Mouse (Mus musculus) layer of hippocampus, postnatal 25 days (tissue): ENCODE measurements around the gene Nkx6-2. TPM values are rescaled to one million over a fixed set of nuclear protein-coding genes. Genes with fewer than 3 reads are reported as not detected.

Experiments
- DNase-seq, 2 experiments: peaks; one replicate each; pipeline ENCODE4 v3.0.0; 2022; ENCODE audit warnings: mixed read lengths in 2 of 2, low spot score in 1 of 2; ENCODE audit errors: extremely low spot score in 1 of 2
- total RNA-seq, 2 experiments: library from RNA; stranded (reverse); gene quantifications; 2 replicates each; pipeline ENCODE4 v1.2.3; 2021

Nkx6-2 gene
- total RNA-seq, 2 experiments from 2014 or later, result 11.2 to 14.6 TPM

DNA sequence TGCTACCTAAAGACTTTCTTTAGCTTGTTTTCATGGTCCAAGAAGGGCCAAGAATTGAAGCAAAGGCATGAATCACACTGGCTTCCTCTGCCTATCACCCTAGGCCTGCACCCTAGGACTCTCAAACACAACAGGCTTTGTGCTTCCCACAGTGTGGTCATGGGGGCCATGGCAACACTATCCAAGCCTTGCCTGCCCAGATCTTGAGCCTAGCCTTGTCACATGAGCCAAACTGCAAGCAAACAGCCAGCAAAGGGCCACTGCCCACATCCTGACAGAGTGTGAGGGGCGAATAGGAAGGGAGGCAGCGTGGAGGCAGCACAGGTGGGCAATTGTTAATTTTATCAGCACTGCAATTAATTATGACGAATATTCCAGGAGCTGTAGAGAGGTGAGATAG lies 9.9 kb downstream of the Nkx6-2 start:
- no peak for DNase-seq

DNA sequence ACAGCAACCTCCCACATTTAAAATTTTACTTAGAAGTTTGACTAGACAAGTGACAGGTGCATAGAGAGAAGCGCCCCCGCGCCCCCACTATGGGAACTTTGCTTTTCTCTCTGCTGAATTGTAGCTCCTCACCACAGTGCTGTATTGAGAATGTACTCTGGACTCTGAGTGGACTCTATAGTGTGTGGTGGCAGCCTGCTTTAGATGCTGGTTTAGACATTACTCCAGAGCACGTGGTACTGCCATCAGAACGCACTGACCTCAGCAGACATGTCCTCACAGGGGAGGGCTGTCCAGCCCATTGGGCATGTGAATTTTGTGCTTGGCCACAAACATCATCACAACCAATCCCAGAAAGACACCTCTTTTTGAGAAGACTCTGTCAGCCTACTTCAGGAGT lies 11.8 kb downstream of the Nkx6-2 start:
- no peak for DNase-seq

DNA sequence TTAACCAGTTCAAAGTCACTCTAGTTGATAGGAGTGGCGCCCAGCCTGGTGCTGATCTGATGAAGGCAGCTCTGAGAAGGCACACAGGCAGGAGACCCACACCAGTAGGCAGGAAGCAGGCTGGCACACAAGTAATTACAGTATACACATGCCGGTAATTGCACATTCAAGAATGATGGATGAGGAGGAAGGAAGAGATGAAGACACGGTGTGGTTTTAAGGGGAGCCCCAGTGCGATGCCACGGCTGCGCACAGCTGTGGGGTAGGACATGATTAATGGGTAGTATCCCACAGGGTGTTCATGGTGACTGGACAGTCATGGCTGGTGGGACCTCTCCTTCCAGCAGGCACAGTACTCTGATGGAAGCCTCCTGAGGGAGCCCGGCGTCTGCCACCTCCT lies 16.1 kb downstream of the Nkx6-2 start:
- no peak for DNase-seq

DNA sequence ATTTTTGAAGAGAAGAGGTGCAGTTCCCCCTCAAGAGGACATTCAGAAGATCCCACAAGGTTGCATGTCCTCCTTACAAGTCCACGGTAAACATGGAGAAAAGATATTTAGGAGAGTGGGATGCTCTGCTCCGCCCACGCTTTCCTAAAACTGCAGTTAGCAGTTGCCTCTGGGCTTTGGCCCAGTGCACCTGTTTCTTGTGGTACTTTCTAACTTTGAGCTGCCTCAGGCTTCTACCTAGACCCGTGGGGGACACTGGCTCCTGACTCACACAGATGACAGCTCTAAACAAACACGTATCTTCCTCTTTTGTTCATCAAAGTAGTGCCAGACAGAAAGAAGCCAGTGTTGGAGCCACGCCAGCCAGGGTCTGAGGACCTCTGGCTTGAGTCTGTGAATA lies 16.6 kb downstream of the Nkx6-2 start:
- no peak for DNase-seq

DNA sequence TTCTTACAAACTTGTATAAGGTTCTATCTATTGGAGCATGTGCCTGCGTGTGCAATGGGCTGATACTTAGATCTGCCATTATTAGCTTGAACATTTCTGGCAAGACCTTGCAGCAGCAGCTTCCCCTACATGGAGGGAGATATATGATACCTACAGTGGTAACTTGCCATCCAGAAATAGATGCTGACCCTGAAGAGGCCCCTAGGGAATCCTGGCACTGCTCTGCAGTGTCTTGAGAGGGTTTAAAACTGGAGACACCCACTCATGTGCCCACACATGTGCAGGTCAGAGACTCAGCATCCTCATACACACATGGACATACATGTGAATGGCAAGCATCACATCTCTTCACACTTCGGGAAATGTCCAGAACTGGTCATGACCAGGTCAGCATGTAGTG lies 18.4 kb downstream of the Nkx6-2 start:
- DNase-seq, result no peak

DNA sequence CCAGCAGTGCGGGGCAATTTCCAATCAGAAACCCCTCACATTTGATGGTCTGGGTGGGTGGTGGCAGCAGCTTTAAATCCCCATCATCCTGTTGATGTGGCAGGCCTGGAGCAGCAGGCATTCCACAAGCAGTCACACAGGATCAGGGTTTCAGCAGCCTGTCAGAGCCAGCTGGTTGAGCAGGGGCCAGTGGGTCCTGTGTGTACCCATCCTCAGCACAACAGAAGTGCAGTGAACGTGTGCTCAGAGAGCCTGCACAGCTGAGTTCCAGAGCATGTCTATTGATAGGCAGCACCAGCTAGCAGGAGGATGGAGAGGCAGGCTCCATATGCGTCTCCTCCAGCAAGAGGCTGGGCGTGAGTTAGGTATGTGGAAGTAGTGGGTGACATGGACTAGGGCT lies 19.2 kb downstream of the Nkx6-2 start:
- no peak for DNase-seq

DNA sequence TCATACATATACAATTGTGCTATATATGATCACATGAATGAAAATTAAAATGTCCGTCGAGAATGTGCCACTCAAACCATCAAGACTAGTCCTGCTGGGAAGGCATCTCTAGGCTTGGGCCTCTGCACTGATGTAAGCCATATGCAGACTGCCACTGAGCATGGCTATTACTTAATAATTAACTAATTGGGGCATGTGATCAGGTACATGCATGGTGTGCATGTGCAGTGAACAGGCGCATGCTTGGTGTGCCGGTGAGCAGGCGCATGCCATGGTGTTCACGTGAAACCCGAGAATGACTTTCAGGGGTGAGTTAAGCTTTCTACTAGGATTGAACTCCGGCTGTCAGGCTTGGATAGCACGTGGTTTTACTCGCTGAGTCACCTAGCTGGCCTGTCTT lies 22.9 kb downstream of the Nkx6-2 start:
- no peak for DNase-seq

DNA sequence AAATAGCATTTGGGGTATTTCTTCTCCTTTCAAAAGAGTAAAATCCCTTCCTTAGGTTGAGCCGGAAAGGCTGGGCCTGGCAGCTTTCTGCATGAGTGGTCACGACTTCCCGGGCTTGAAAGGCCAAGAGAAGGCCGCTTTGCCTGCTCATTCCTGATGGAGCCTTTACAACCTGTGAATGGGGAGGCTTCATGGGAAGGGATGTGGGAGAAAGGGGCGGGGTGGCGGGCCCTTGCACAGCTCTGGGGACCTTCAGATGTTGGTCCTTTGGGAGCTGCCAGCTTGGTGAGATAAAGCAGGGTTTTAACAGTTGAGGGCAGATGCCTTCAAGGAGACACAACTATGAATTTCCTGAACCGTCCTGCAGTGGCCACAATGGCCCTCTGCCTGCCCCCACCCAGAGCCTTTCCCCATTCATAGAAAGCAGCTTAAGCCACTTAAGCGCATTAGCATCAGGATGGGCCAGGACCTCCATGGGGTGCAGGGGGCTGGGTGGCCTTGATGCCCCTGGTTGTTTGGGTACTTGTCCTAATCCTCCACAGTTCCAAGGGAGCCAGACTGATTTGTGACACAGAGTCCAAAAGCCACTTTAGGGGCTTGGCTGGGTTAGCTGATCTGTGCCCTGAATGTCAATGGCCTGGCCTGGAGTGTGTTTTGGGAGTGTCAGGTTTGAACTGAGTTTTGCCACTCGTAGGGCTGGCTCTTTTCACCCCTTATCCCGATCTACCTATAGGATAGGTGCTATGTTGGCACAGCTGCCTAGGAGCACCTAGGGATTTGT lies 25.7 kb downstream of the Nkx6-2 start:
- DNase-seq, result no peak

DNA sequence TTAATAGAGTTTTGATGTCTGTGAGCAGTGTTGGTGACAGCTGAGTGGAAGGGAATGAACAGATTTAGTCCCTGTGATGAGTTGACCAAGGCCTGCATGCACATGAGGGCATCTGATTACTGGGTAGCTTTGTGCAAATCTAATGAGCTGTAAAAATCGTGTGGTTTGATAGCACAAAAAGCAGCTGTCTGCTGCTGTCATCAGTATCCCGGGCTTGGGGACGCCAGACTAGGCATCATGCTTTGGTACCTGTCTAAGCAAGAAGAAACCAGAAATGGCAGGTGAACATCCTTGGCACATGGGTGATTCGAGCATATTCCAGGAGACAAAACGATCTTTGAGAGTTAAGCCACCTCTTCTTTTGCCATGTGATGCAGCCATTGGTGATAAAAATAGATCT lies 26.3 kb downstream of the Nkx6-2 start:
- DNase-seq, result no peak

DNA sequence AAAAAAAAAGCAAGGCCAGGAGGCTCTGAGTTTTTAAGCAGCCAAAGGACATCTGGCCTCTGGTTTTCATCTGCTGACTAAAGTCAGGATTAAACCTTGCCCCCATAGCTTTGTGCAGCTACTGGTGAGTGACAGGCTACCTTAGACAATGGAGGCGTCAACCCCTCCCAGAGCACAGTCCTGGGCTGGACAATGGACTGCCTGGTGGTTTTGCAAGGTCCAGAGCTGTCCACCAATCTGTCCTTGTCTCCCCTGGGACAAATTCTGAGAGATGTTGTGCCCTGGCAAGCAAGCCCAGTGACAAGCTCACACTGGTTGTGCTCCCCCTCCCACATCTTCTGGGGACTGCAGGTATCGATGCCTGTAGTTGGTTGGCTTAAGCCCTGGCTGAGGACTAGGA lies 31.1 kb downstream of the Nkx6-2 start:
- DNase-seq, result no peak

DNA sequence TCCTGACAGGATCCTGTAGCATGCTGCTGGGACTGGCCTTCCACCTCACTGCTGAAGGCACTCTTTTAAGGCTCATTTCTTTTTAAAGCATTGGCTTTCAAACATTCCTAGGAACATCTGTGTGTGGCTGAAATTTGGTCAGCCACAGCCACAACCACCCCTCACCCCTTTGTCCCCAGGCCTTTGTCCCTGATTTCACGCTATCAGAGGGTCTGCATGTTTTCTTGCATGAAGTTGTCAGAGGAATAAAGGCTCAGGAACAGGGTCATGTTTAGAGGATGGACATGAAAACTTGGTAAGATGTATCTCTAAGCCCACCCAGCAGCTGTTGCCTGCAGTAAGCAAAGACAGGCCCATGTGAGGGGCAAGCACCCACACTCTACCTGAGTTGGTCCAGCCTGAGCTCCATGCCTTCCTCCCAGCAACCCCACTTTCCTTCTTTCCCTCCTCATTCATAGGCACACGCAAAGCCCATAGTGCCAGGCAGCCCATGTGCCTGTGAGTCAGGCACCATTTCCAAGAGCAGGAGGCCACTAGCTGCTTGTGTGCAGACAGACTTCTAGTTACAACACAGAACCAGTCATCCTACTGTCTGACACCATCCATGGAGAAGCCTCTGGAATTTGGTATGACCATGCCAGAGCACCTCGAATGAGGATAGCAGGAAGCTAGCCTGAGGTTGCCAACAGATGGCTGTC lies 32.4 kb downstream of the Nkx6-2 start:
- no peak for DNase-seq

DNA sequence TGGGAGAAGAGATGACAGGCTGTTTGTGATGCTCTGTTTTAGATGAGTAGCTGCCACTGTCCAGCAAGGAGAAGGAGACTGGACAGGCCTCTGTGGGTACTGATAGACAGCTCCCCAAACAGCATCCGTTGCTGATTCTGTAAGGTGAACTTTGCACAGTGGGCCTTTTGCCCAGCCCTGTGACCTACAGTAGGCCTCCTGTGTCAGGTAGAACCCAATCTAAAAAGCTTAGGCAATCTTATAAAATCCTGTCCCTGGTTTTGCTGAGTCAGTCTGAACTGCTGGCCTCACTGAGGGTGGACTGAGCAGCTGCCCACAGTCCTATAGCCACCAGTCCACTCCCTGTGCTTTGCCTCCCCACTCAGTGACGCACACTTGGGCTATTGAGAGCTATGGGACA lies 35.3 kb downstream of the Nkx6-2 start:
- DNase-seq, result no peak

DNA sequence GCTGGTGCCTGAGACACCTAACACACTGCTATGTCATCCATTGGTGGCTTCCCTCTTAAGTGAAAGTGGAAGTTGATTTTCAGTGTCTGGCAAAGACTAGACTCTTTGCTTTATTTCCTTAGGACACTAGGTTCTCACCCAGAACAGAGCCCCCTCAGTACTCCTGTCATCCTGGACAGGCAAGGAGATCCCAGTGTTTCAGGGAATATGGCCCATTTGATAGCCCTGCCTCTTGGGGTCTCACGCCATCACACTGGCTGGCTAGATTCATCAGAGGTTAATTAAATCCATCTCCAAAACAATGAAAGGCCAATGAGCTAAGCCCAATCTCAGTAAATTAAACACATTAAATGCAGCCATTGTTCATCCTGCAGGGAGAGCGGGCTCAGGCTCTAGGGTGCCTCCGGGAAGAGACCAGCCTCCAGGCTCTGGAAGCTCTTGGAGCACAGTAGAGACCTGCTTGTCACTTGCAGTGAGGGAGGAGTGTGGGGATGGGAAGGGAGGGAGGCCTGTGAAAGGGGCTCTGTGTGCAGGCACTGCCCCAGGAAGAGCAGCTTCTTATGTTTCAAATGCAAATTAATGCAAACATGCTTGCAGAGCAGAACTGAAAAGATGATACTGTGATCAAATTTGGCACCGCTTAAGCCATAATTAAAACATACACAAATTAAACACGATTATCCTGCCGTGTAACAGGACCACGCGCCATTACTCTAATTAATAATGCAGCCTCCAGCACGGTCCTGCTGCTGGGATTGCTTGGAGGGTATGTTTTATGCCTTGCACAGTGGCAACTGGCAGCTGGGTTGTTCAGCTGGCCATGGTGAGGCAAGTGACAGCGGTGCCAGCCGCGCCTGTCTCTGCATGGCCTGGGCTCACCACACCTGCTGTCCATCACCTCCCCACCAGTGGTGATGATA lies 37.6 kb downstream of the Nkx6-2 start:
- no peak for DNase-seq

DNA sequence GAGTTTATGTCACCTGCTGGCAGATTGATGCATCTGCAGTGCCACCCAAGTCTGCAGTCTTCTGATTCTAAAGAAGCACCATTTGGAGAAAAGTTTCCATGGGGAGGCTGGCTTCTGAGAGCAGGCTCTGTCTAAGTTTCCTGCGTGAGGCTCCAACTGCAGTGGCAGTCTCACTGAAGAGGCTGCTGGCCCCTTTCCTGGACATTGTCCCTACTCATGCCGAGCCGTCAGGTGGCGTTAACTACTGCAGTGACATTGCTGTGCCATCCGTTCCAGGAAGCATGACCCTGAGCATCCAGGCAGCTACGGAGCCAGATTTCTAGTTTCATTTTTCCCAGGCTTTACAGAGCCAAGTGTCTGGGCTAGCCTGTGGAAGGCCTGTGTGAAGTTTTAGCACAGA lies 41.2 kb downstream of the Nkx6-2 start:
- DNase-seq, result no peak

DNA sequence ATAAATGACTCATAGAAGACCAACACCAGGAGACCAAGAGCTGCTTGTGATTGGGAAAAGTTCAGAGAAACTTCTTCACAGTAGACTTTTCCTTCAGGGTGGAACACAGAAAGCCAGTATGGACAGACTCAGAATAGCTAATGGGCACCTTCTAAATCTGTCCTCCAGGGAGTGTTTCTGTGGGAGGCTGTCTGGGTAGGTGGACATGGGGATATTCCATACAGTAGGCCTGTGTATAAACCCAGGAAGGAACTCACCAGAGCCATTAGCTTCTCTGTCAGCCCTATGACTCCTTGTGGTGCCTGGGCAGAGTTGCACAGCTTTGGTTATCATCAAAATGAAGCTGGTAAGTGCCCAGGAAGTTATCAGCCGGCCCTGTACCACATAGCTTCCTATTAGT lies 42.0 kb downstream of the Nkx6-2 start:
- no peak for DNase-seq

DNA sequence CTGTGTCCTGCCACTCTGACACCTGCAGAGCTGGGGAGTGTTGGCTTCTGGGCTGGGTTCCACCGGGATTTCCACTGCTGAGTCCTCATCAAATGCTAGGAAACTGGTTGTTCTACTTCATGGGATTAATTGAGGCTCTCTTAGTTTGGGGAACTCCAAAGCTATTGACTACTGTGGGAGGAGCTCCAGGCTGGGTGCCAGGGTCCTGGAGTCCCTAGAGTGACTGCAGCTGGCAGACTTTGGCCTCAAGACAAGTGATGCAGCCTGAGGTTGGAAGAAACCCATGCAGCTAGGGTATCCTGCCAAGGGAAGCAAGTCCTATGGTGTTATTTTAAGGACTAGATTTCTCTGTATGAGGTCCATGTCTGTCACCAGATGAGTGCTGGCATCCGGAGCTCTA lies 44.1 kb downstream of the Nkx6-2 start:
- DNase-seq, result no peak

DNA sequence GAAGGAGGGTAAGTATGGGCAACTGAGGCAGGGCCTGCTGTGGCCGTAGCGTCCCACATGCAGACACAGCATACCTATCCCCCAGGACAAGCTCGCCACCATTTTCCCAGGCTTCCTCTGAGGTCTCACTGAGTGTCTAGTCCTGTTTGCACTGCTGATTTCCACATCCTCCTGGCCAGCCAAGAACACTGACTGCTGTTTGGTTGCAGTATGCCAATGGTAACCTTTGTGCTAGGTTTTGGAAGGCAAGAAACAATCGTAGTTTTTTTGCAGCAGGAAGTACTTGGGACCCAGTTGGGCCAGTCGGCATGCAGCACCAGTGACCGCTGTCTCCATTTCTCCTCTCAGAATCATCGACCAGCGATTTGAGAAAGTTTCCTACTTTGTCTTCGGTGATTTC lies 44.8 kb downstream of the Nkx6-2 start:
- no peak for DNase-seq

DNA sequence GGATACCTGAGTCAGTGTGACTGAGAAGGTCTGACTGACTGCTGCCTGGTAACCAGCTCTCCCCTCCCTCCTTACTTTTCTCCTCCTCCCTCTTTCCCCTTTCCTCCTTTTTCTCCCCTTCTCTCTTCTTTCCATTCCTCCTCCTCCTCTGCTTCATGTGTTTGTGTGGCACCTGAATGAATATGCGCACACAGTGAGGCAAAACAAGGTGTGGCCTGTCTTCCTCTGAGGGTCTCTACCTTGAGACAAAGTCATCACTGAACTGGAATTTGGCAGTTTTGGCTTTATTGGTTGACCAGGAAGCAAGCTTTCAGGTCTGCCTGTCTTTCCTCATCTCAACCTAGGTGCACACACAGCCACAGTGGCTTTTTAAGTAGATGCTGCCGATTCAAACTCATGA lies 45.8 kb downstream of the Nkx6-2 start:
- DNase-seq, result no peak

DNA sequence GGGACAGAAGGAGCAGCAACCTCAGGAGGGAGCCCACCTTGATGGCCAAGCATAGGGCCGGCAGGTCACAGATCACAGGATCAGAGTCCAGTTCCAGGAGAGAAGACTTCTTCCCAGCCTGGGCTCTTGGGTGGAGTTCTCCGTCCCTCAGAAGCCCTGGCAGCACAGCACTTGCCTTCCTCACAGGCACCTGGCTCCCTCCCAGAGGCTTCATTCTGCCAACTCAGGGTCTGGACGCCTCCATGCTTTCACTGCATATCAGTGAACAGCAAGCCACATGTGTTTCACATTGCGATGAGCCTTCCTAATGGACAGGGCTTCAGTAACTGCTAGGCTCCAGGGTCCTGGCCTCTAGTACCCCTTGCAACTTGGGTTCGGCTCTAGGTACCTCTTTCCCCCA lies 46.3 kb downstream of the Nkx6-2 start:
- DNase-seq, result no peak

DNA sequence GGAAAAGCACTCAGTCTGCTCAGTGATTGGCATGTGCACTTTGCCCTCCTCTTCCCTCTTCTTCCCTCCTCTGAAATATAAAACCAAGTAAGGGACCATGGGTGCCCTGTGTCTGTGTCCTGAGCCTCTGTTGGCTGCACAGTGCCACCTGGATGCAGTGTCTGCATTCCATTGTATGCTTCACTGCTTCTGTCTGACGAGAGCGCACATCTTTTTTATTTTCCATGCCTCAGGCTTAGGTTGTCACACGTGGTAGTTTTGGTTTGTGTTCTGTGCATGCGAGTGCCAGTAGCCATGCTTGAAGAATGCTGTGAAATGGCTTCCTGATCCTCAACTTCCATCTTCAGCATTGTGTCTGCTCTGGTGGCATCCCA lies 51.2 kb downstream of the Nkx6-2 start:
- no peak for DNase-seq
